Mouse (Mus musculus) intestine, postnatal 0 days (tissue): ENCODE data around the gene Afap1l2. TPM values are rescaled to one million over a fixed set of nuclear protein-coding genes. Genes with fewer than 3 reads are reported as not detected.

Source experiments
- ATAC-seq: fragments of 200-750 bp; cut with Nextera tagmentation; 2 replicates; pipeline ENCODE4 v1.8.0; 2017; ENCODE audit warnings: mild to moderate bottlenecking, moderate TSS enrichment, moderate library complexity
- H3K27ac ChIP-seq: fragments of 300-500 bp; sonication (generic); 2 replicates; pipeline ENCODE4 v1.5.1; 2014; ENCODE audit warnings: mild to moderate bottlenecking, low read depth, low read length, moderate library complexity
- H3K27me3 ChIP-seq: fragments of 300-500 bp; sonication (generic); replicated peaks from 2 replicates; pipeline ENCODE4 v1.6.1; 2014; ENCODE audit warnings: low read length, mixed read lengths; ENCODE audit not compliant: control insufficient read depth, insufficient read depth
- H3K36me3 ChIP-seq: fragments of 300-500 bp; sonication (generic); 2 replicates; pipeline ENCODE4 v1.6.1; 2014; ENCODE audit warnings: mild to moderate bottlenecking, moderate library complexity; ENCODE audit not compliant: control insufficient read depth, insufficient read depth
- H3K4me1 ChIP-seq: fragments of 300-500 bp; sonication (generic); replicated peaks from 2 replicates; pipeline ENCODE4 v1.6.1; 2014; ENCODE audit warnings: antibody characterized with exemption, low read length, mixed read lengths; ENCODE audit not compliant: control insufficient read depth, insufficient read depth
- H3K4me2 ChIP-seq: fragments of 300-500 bp; sonication (generic); replicated peaks from 2 replicates; pipeline ENCODE4 v1.6.1; 2014; ENCODE audit warnings: low read depth, mild to moderate bottlenecking, moderate library complexity
- H3K4me3 ChIP-seq: fragments of 300-500 bp; sonication (generic); 2 replicates; pipeline ENCODE4 v1.5.1; 2014; ENCODE audit warnings: low read depth, low read length
- H3K9ac ChIP-seq: fragments of 300-500 bp; sonication (generic); 2 replicates; pipeline ENCODE4 v1.6.1; 2014; ENCODE audit warnings: mild to moderate bottlenecking, low read depth, low read length
- H3K9me3 ChIP-seq: fragments of 300-500 bp; sonication (generic); 2 replicates; pipeline ENCODE4 v1.6.1; 2016; ENCODE audit warnings: mixed run types; ENCODE audit not compliant: control insufficient read depth
- CTCF ChIP-seq: sonication (generic); IDR thresholded peaks from 2 replicates; pipeline ENCODE4 v1.5.1; 2016; ENCODE audit warnings: low read depth, mild to moderate bottlenecking, control low read depth, antibody characterized with exemption, moderate library complexity
- WGBS: fragments of 180-500 bp; shearing (Covaris S2); extraction: QIAGEN DNeasy Blood & Tissue Kit; methylation state at CpG from one replicate; pipeline ENCODE4 v1.1.7; 2014; 5-methylcytosine and 5-hydroxymethylcytosine counted together
- polyA plus RNA-seq: library from polyadenylated mRNA; unstranded; fragments of >200 nt; fragmentation: Nextera tagmentation; extraction: Ambion mirVana; gene quantifications from 2 replicates; pipeline ENCODE4 v1.2.1, GENCODE M21; 2015

Afap1l2 gene
- 7.1 TPM in 2 replicates for polyA plus RNA-seq

DNA sequence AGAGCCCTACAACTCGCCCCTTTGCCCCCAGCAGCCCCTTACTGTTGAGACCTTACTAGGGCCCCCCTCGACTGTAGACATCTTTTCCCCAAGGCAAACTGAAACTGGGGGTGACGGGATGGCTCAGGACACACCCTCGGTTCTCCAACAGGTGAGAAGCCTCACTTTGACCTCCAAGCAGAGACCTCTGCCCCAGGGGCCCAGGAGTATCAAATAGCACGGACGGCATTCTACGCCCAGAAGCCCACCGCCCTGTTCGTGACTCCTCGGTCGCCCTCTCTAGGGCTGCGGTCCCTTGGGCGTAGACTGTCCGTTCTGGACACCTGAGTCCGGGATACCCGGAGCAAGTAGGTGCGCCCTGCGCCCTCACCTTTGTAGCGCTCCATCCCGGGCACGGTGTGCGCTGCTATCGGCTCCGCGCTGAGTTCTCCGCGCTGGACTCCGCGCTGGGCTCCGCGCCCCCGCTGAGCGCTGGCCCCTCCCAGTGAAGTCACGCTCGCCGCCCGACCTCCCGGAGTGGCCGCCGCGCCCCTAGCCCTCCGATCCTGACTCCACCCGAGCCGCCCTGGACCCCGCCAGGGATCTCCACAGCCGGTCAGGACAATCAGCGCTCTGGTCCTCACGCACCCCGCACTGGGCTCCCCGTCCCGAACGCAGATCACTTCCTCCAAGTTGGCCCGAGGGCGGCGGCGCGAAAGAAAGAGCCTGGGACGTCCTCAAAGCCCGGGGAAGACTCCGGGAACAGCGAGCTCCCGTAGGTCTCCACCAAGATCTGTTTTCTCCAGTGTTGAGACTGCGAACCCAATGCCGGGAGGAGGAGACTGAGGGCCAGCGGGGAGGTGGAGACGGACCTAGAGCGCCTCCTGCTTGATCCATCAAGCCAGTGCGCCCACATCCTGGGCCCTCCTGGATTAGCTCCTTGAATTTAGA is at the start of gene Afap1l2:
Afap1l2 (minus strand) TSS at position 448 of the 930 bp plus-strand sequence.
- Histone ChIP-seq H3K27me3 (peaks cover 26% of the 10 kb centered on the region; the same call in 1 of the 2 replicates), H3K4me3 (peak within 1 kb of the TSS; percentile 60), H3K9ac (peak within 1 kb of the TSS; percentile 50), H3K4me2 (peak within 1 kb of the TSS; percentile 87), H3K4me1 (no peaks in the 10 kb centered on the region), H3K9me3 (no peaks in the 10 kb centered on the region), H3K36me3 (no peaks in the 10 kb centered on the region), H3K27ac (no peak within 1 kb of the TSS; the same call in 1 of the 2 replicates)
- 1% methylated on average over 68 of the region's 68 CpGs for WGBS
- TF ChIP-seq CTCF, result peak; percentile 78
- peak; percentile 55 for ATAC-seq

DNA sequence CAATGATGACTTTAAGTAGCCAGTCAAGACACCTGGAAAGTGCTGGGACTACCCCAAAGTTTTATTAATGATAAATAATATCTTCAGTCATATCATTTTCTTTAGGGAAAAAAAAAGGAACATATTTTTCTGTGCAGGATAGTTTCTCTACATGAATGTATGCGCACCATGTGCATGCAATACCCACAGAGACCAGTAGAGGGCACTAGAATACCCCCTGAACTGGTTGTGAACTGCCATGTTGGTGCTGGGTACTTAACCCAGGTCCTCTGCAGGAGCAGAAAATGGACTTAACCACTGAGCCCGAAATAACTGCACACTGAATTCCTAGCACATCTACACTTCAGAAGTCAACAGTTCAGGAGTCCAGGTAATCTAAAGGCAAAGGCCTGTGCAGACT is 49.5 kb upstream of the Afap1l2 start:
- H3K4me1 ChIP-seq, result no peaks in the 10 kb centered on the region
- H3K27ac ChIP-seq, result no peak overlapping the region
- H3K36me3 ChIP-seq, result peaks cover 36% of the 10 kb centered on the region; the same call in 1 of the 2 replicates
- no peak for ATAC-seq
- H3K9ac ChIP-seq, result no peak overlapping the region
- no peaks in the 10 kb centered on the region for H3K27me3 ChIP-seq
- WGBS, result 97% methylated on average over 2 of the region's 2 CpGs
- H3K9me3 ChIP-seq, result 0 out of 2 replicates have a peak, but pooled peaks cover 2% of the 10 kb centered on the region
- TF ChIP-seq CTCF, result peak; percentile 54
- no peak overlapping the region for H3K4me2 ChIP-seq
- H3K4me3 ChIP-seq, result no peak overlapping the region

DNA sequence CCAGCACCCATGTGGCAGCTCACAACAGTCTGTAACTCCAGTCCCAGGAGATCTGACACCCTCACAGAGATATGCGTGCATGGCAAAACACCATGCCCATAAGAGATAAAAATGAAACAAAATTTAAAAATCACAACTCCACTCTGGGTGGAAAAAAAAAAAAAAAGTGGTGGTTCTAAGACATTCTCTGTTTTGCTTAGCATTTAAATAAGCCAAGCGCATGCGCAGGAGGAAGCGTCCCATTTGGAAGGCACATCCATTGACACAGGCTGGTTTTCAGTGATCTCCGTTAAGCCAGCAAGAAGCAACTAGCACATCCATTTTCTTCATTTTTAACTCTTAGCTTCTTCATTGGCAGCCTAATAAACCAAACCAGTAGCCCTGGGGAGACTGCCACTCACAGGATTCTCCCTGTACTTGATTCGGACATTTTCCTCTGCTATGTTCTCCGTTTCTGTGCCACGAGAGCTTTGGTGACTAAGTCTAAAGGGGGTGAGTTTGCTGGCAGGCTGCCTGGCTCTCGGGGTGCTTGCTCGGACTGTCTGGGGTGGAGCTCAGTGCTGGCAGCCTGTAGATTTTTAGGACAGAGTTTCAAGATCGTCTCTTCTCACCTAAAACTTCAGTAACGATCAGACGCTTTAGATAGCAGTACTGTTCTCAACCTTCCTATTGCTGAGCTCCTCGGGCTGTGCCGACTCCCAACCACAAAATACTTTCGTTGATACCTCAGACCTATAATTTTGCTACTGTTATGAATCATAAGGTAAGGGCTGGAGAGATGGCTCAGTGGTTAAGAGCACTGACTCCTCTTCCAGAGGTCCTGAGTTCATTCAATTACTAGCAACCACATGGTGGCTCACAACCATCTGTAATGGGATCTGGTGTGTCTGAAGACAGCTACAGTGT is 47.4 kb upstream of the Afap1l2 start:
- WGBS, result 87% methylated on average over 16 of the region's 16 CpGs
- Histone ChIP-seq H3K4me1 (no peaks in the 10 kb centered on the region), H3K27me3 (no peaks in the 10 kb centered on the region), H3K4me2 (no peak overlapping the region), H3K9ac (no peak overlapping the region), H3K36me3 (peaks cover 26% of the 10 kb centered on the region; the same call in 1 of the 2 replicates), H3K4me3 (no peak overlapping the region), H3K27ac (no peak overlapping the region), H3K9me3 (0 out of 2 replicates have a peak, but pooled peaks cover 2% of the 10 kb centered on the region)
- ATAC-seq, result no peak
- TF ChIP-seq CTCF, result no peak

DNA sequence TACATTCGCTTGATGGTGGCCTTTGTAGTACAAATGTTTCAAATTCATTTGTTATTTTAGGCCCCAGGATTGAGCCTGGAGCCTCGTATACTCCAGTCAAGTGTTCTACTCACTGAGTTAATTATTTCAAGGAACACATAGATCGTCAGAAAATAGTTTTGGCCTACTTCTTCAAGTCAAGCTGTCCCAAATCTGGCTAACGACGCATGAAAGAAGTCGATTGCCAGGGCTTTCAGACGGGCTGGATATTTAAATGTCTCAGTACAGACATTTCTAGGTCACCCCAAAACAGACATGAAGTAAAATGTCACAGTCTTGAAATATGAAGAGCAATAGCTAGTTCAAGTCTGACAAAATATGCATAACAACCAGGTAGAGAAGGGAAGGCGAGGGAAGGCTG is 44.9 kb upstream of the Afap1l2 start:
- Histone ChIP-seq H3K4me1 (no peaks in the 10 kb centered on the region), H3K9me3 (0 out of 2 replicates have a peak, but pooled peaks cover 2% of the 10 kb centered on the region), H3K27ac (no peak overlapping the region), H3K27me3 (no peaks in the 10 kb centered on the region), H3K36me3 (peaks cover 5% of the 10 kb centered on the region; the same call in 1 of the 2 replicates), H3K4me3 (no peak overlapping the region), H3K4me2 (no peak overlapping the region), H3K9ac (no peak overlapping the region)
- TF ChIP-seq CTCF, result no peak
- ATAC-seq, result no peak
- WGBS, result 86% methylated on average over 8 of the region's 8 CpGs

DNA sequence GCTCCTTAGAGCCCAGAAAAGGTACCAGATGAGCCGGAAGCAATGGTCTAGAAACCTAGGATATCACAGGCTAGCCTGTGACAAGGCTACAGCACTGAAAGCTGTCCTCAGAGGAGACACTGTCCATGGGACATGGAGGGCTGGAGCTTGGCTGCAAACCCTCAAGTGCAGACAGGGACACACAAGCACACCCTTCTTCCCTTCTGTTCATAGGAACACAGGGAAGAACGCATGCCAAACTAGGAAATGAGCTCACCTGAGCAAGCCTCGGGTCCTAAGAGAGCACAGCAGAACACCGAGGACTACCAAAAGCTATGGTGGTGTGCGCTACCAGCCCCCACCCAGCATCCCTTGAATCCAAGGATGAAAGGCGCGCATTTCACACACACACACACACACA is 44.0 kb upstream of the Afap1l2 start:
- WGBS, result 91% methylated on average over 7 of the region's 7 CpGs
- no peak for ATAC-seq

More for the DNA sequence above, 44.0 kb upstream of the Afap1l2 start:
- Histone ChIP-seq H3K27me3 (no peaks in the 10 kb centered on the region), H3K4me3 (no peak overlapping the region), H3K27ac (no peak overlapping the region), H3K36me3 (no peaks in the 10 kb centered on the region; the same call in 1 of the 2 replicates), H3K9ac (no peak overlapping the region), H3K9me3 (no peaks in the 10 kb centered on the region), H3K4me1 (no peaks in the 10 kb centered on the region), H3K4me2 (no peak overlapping the region)
- no peak for TF ChIP-seq CTCF
